Mouse (Mus musculus) testis, adult 2 months (tissue): ENCODE data around the gene Lmna.

Experiments used
- CTCF ChIP-seq: fragments of 200-500 bp; IDR thresholded peaks from 2 replicates; pipeline ENCODE4 v1.5.1; 2012; ENCODE audit warnings: low read depth, mild to moderate bottlenecking, inconsistent platforms, low read length, moderate library complexity; ENCODE audit not compliant: control insufficient read depth, insufficient read depth, insufficient replicate concordance
- POLR2A ChIP-seq: fragments of 200-500 bp; IDR thresholded peaks from 2 replicates; pipeline ENCODE4 v1.6.1; 2012; ENCODE audit warnings: low read depth, mild to moderate bottlenecking, inconsistent platforms, low read length, moderate library complexity; ENCODE audit not compliant: control insufficient read depth

DNA sequence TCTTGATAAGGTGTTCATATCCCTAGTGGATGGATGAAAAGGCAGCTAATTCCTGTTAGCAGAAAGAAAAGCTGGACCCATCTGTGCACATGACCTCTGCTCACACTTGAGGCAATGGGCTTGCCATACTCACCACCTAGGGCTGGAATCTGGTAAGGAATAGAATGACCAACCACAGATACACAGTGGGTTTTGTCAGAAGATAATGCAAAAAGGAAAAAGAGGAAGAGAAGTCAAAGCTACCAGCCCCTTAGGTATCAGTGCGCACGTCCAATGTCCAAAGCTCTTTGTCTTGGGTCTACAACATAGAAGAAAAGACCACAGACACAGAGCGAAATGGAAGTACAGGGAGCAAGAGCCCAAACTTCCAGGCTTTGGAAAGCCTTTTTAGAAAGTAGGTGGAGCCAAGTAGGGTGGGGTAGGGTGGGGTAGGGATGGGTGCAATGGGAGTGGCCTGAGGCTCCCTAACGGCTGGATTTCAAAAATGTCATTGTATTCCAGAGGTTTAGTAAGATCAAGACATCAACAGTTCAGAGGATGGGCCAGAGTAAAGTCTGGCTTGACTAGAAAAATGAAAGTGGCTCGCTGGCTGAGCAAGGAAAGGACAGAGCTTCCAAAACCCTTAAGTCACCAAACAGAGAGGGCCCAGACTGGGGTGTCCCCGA, 8.3 kb downstream of the Lmna start:
- TF ChIP-seq POLR2A (no peak), CTCF (no peak)
